Mouse (Mus musculus) right cerebral cortex, adult 2 months (tissue): Measurements from ENCODE around the gene Fshb.

Experiments
- DNase-seq, 2 experiments: peaks; one replicate each; pipeline ENCODE4 v3.0.0; 2021 to 2022; ENCODE audit warnings: low spot score in 2 of 2

The Fshb gene

GRCm38 (mm10) chr2:107059556-107059955 is at the start of gene Fshb:
Gene Fshb, minus strand, starts transcription at chr2:107059656.
- no peak for DNase-seq

- DNase-seq, result no peak
Measured at GRCm38 (mm10) chr2:107084256-107084655, 24.8 kb upstream of the Fshb start.

GRCm38 (mm10) chr2:107083071-107083885 is 23.8 kb upstream of the Fshb start:
- peak; percentile 10 to 24 for DNase-seq

- DNase-seq, result no peak
Measured at GRCm38 (mm10) chr2:107063260-107063659, 3.8 kb upstream of the Fshb start.

GRCm38 (mm10) chr2:107045955-107046354 is 13.5 kb downstream of the Fshb start:
- peak; percentile 39 to 46 for DNase-seq

GRCm38 (mm10) chr2:107040816-107041215 is 18.6 kb downstream of the Fshb start:
- DNase-seq, result no peak

- DNase-seq, result no peak
Measured at GRCm38 (mm10) chr2:107035980-107036379, 23.5 kb downstream of the Fshb start.

GRCm38 (mm10) chr2:107024694-107025093 is 34.8 kb downstream of the Fshb start:
- no peak for DNase-seq

GRCm38 (mm10) chr2:107022713-107023112 is 36.7 kb downstream of the Fshb start:
- DNase-seq, result no peak

GRCm38 (mm10) chr2:107019331-107019730 is 40.1 kb downstream of the Fshb start:
- no peak for DNase-seq

GRCm38 (mm10) chr2:107013161-107013560 is 46.3 kb downstream of the Fshb start:
- DNase-seq, result no peak

GRCm38 (mm10) chr2:107012318-107012717 is 47.1 kb downstream of the Fshb start:
- DNase-seq, result no peak

GRCm38 (mm10) chr2:107010160-107010559 is 49.3 kb downstream of the Fshb start:
- DNase-seq, result peak in 1 of 2 experiments; percentile 20

- no peak for DNase-seq
Measured at GRCm38 (mm10) chr2:107006378-107006777, 53.1 kb downstream of the Fshb start.
